Mouse (Mus musculus) gastrocnemius, postnatal 36 days (tissue): ENCODE results near the gene Dnajc28. TPM values are rescaled to one million over a fixed set of nuclear protein-coding genes. Genes with fewer than 3 reads are reported as not detected.

Experiments used
- DNase-seq, 2 experiments: peaks; one replicate each; pipeline ENCODE4 v3.0.0; 2022
- intact Hi-C: fragments of 180-260 bp; cut with DNase I; formaldehyde crosslinking; loops from one replicate; pipeline ENCODE4 v1.15.1; 2025
- total RNA-seq, 2 experiments: library from RNA; stranded (reverse); gene quantifications; 2 replicates each; pipeline ENCODE4 v1.2.3; 2021

Dnajc28 gene
- total RNA-seq, 2 experiments from 2014 or later: 12.7 to 15.6 TPM

GRCm38 (mm10) chr16:91639161-91639560, 20.3 kb upstream of the Dnajc28 start:
- intact Hi-C loops: no loop called here
- DNase-seq: no peak

- intact Hi-C loops: no loop called here
- no peak for DNase-seq
Observed at GRCm38 (mm10) chr16:91633641-91634040, 14.8 kb upstream of the Dnajc28 start.

- DNase-seq: no peak
- intact Hi-C loops: no loop called here
Observed at GRCm38 (mm10) chr16:91632940-91633339, 14.1 kb upstream of the Dnajc28 start.

GRCm38 (mm10) chr16:91632439-91632838, 13.6 kb upstream of the Dnajc28 start:
- intact Hi-C loops: no loop called here
- no peak for DNase-seq

- intact Hi-C loops: no loop called here
- no peak for DNase-seq
Observed at GRCm38 (mm10) chr16:91630584-91630983, 11.8 kb upstream of the Dnajc28 start.

- no peak for DNase-seq
- intact Hi-C loops: no loop called here
Observed at GRCm38 (mm10) chr16:91629749-91630148, 10.9 kb upstream of the Dnajc28 start.

- no peak for DNase-seq
- intact Hi-C loops: no loop called here
Observed at GRCm38 (mm10) chr16:91628673-91629072, 9.8 kb upstream of the Dnajc28 start.

- intact Hi-C loops: no loop called here
- no peak for DNase-seq
Observed at GRCm38 (mm10) chr16:91627831-91628230, 9.0 kb upstream of the Dnajc28 start.

- DNase-seq: no peak
- intact Hi-C loops: no loop called here
Observed at GRCm38 (mm10) chr16:91623074-91623473, 4.2 kb upstream of the Dnajc28 start.

GRCm38 (mm10) chr16:91620991-91621390, 2.2 kb upstream of the Dnajc28 start:
- intact Hi-C loops: no loop called here
- DNase-seq: no peak

GRCm38 (mm10) chr16:91620185-91620584, 1.4 kb upstream of the Dnajc28 start:
- no peak for DNase-seq
- intact Hi-C loops: no loop called here

- intact Hi-C loops: no loop called here
- no peak for DNase-seq
Observed at GRCm38 (mm10) chr16:91614552-91614951, 4.3 kb downstream of the Dnajc28 start.

GRCm38 (mm10) chr16:91612525-91612924, 6.3 kb downstream of the Dnajc28 start:
- intact Hi-C loops: no loop called here

GRCm38 (mm10) chr16:91611248-91611647, 7.6 kb downstream of the Dnajc28 start:
- intact Hi-C loops: no loop called here
- DNase-seq: no peak

More at GRCm38 (mm10) chr16:91612525-91612924, 6.3 kb downstream of the Dnajc28 start:
- no peak for DNase-seq

GRCm38 (mm10) chr16:91609501-91610245, 9.2 kb downstream of the Dnajc28 start:
- DNase-seq: no peak
- intact Hi-C loops: no loop called here

GRCm38 (mm10) chr16:91606958-91607357, 11.9 kb downstream of the Dnajc28 start:
- intact Hi-C loops: no loop called here

GRCm38 (mm10) chr16:91605156-91605555, 13.7 kb downstream of the Dnajc28 start:
- DNase-seq: no peak
- intact Hi-C loops: no loop called here

More at GRCm38 (mm10) chr16:91606958-91607357, 11.9 kb downstream of the Dnajc28 start:
- DNase-seq: no peak

- intact Hi-C loops: no loop called here
Observed at GRCm38 (mm10) chr16:91601693-91602092, 17.1 kb downstream of the Dnajc28 start.

GRCm38 (mm10) chr16:91601081-91601480, 17.7 kb downstream of the Dnajc28 start:
- intact Hi-C loops: no loop called here
- DNase-seq: no peak

More at GRCm38 (mm10) chr16:91601693-91602092, 17.1 kb downstream of the Dnajc28 start:
- DNase-seq: no peak

GRCm38 (mm10) chr16:91599242-91599641, 19.6 kb downstream of the Dnajc28 start:
- intact Hi-C loops: loop anchor here (5.0 kb wide), 1 partner anchor 48 kb away; the partner anchor contains the start of genes Gart and Son
- no peak for DNase-seq

GRCm38 (mm10) chr16:91597672-91598010, 21.2 kb downstream of the Dnajc28 start, which contains the start of gene Tmem50b:
Tmem50b (minus strand) TSS chr16:91597800.
- intact Hi-C loops: loop anchor here (5.0 kb wide), 1 partner anchor 50 kb away; the partner anchor contains the start of genes Gart and Son
- peak; percentile 98 to 99 for DNase-seq
